Mouse (Mus musculus) erythroblast, embryonic 14.5 days (primary cell): ENCODE results near the gene Polr3g.

Source experiments
- GATA1 ChIP-seq: IDR thresholded peaks from 2 replicates; pipeline ENCODE4 v1.6.1; 2012; ENCODE audit warnings: low read length, inconsistent platforms, mixed read lengths
- TAL1 ChIP-seq: IDR thresholded peaks from 3 replicates; pipeline ENCODE4 v1.6.1; 2012; ENCODE audit warnings: low read length, inconsistent platforms, mixed read lengths

DNA sequence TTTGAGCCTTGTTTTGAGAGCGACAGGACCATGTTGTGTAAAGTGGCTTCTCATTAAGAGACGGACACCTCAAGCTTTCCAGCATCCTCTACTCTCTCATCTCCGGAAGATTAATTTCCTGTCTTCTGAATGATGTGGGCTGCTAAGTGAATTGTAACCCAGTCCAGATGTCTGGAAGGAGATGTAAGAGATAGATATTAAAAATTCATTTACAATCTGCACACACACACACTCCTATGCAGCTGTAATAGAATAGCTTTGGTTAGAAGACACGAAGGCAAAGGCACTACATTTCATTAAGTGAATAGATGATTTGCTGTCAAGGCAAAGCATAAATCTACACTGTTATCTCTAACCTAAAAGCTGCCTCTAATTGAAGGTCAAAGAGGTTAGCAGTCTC lies 18.3 kb upstream of the Polr3g start:
- TF ChIP-seq TAL1 (no peak), GATA1 (no peak)
